ENCODE assay signal across 16 mouse cellular contexts in the genomic region with DNA sequence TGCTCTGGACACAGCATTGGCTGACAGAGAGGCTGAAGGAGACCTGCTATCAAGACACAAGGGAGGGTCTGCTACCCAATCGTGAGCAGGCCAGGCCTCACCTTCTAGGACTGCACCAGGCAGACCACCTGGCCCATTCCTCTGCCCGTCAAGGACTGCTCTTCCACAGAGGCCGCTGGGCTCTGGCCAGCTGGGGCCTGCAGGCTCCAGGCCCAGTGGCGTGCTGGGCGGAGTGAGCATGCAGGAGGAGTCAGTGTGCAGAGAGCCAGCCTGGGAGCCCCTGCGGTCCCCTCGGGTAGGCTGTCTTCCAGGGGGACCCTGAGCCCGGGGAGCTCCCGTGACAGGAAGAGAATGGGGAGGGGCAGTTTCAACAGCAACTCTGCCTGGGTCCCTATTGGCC. TPM values are rescaled to one million over a fixed set of nuclear protein-coding genes. Genes with fewer than 3 reads are reported as not detected.
"Had no signal": no experiment of that assay in that cellular context is flagged by ENCODE, and none has a peak within 500 bp of the region (broad histone marks: within the 10 kb centered on the region; RNA-seq: fewer than 3 reads in every experiment).

No protein-coding gene starts in this region.

- H3K9ac ChIP-seq: intestine, embryonic 15.5 days; kidney, embryonic 15.5 days; liver, embryonic 13.5 days; liver, postnatal 0 days; neural tube, embryonic 13.5 days had no signal

- DNase-seq: kidney, adult 18-20 months; kidney, postnatal 14 days; left cerebral cortex, postnatal 4 days; liver, embryonic 13.5 days; liver, postnatal 0 days; lung, postnatal 10 days; right cerebral cortex, postnatal 14 days; thymus, postnatal 4 days had no signal

- H3K27me3 ChIP-seq: intestine, embryonic 15.5 days; kidney, embryonic 15.5 days; neural tube, embryonic 13.5 days had no signal

- H3K4me2 ChIP-seq: intestine, embryonic 15.5 days; kidney, embryonic 15.5 days; liver, embryonic 13.5 days; neural tube, embryonic 13.5 days had no signal

- H3K4me3 ChIP-seq: intestine, embryonic 15.5 days; kidney, embryonic 15.5 days; liver, embryonic 13.5 days; megakaryocyte, embryonic 14.5 days; neural tube, embryonic 13.5 days had no signal

- ATAC-seq: intestine, embryonic 15.5 days; liver, postnatal 0 days had no signal

- H3K9me3 ChIP-seq: intestine, embryonic 15.5 days; kidney, embryonic 15.5 days; liver, embryonic 13.5 days; megakaryocyte, embryonic 14.5 days; neural tube, embryonic 13.5 days had no signal

- H3K4me1 ChIP-seq: kidney, embryonic 15.5 days; liver, embryonic 13.5 days; neural tube, embryonic 13.5 days had no signal

- H3K36me3 ChIP-seq: intestine, embryonic 15.5 days; kidney, embryonic 15.5 days; liver, embryonic 13.5 days had no signal

- H3K27ac ChIP-seq: intestine, embryonic 15.5 days; kidney, embryonic 15.5 days; liver, embryonic 13.5 days; macrophage; neural tube, embryonic 13.5 days had no signal

RNA-seq across cellular contexts. Expression of a gene that starts 43.2 kb away (rescaled TPM):
- polyA plus RNA-seq: large intestine, adult 2 months; liver, embryonic 13.5 days; liver, postnatal 0 days; macrophage; spleen, adult 2 months; stomach, embryonic 16.5 days had no signal
